Mouse (Mus musculus) megakaryocyte, embryonic 14.5 days (primary cell): Measurements from ENCODE around the gene Dusp3.

Experiments
- FLI1 ChIP-seq: IDR thresholded peaks from 2 replicates; pipeline ENCODE4 v1.6.1; 2012; ENCODE audit warnings: low read length, inconsistent platforms, mixed read lengths
- GATA1 ChIP-seq: IDR thresholded peaks from 3 replicates; pipeline ENCODE4 v1.6.1; 2012; ENCODE audit warnings: mixed read lengths, low read length, inconsistent platforms, borderline replicate concordance

- TF ChIP-seq GATA1 (no peak), FLI1 (no peak)
Observed at GRCm38 (mm10) chr11:102029966-102030365, 43.2 kb upstream of the Dusp3 start.
